Mouse (Mus musculus) cerebellum, adult 9-10 months (tissue): ENCODE results near the gene 4933428G20Rik.
A peak's percentile ranks its signal among the peaks of the same experiment; 100 is the strongest.

Source experiments
- DNase-seq: peaks from one replicate; pipeline ENCODE4 v3.0.0; 2022

4933428G20Rik gene

GRCm38 (mm10) chr11:97532950-97533582 is 32.9 kb upstream of the 4933428G20Rik start:
- DNase-seq: peak; percentile 78

GRCm38 (mm10) chr11:97532354-97532753 is 32.2 kb upstream of the 4933428G20Rik start:
- no peak for DNase-seq

- peak; percentile 97 for DNase-seq
Measured at GRCm38 (mm10) chr11:97531381-97532260, 31.5 kb upstream of the 4933428G20Rik start.

GRCm38 (mm10) chr11:97530961-97531360 is 30.8 kb upstream of the 4933428G20Rik start:
- DNase-seq: no peak

GRCm38 (mm10) chr11:97530069-97530468 is 29.9 kb upstream of the 4933428G20Rik start:
- DNase-seq: no peak

- no peak for DNase-seq
Measured at GRCm38 (mm10) chr11:97528282-97528808, 28.2 kb upstream of the 4933428G20Rik start.

- DNase-seq: no peak
Measured at GRCm38 (mm10) chr11:97525313-97525712, 25.2 kb upstream of the 4933428G20Rik start.

- no peak for DNase-seq
Measured at GRCm38 (mm10) chr11:97524306-97524705, 24.2 kb upstream of the 4933428G20Rik start.

- DNase-seq: peak; percentile 72
Measured at GRCm38 (mm10) chr11:97523827-97524261, 23.7 kb upstream of the 4933428G20Rik start.

GRCm38 (mm10) chr11:97523107-97523506 is 23.0 kb upstream of the 4933428G20Rik start:
- no peak for DNase-seq

GRCm38 (mm10) chr11:97521741-97522474 is 21.8 kb upstream of the 4933428G20Rik start:
- no peak for DNase-seq

GRCm38 (mm10) chr11:97520541-97520940 is 20.4 kb upstream of the 4933428G20Rik start:
- DNase-seq: no peak

GRCm38 (mm10) chr11:97513066-97513465 is 12.9 kb upstream of the 4933428G20Rik start:
- DNase-seq: no peak

- DNase-seq: no peak
Measured at GRCm38 (mm10) chr11:97512511-97512910, 12.4 kb upstream of the 4933428G20Rik start.

GRCm38 (mm10) chr11:97511661-97512369 is 11.7 kb upstream of the 4933428G20Rik start:
- no peak for DNase-seq

GRCm38 (mm10) chr11:97510966-97511660 is 11.0 kb upstream of the 4933428G20Rik start:
- DNase-seq: peak; percentile 82

- DNase-seq: peak; percentile 28
Measured at GRCm38 (mm10) chr11:97509715-97510485, 9.8 kb upstream of the 4933428G20Rik start.

- no peak for DNase-seq
Measured at GRCm38 (mm10) chr11:97509058-97509457, 8.9 kb upstream of the 4933428G20Rik start.

- DNase-seq: peak; percentile 27
Measured at GRCm38 (mm10) chr11:97508198-97508597, 8.1 kb upstream of the 4933428G20Rik start.

- DNase-seq: peak; percentile 61
Measured at GRCm38 (mm10) chr11:97506331-97506730, 6.2 kb upstream of the 4933428G20Rik start.

- no peak for DNase-seq
Measured at GRCm38 (mm10) chr11:97505784-97506183, 5.6 kb upstream of the 4933428G20Rik start.
